Mouse (Mus musculus) neural tube, embryonic 11.5 days (tissue): Measurements from ENCODE around the gene Pla2g15. TPM values are rescaled to one million over a fixed set of nuclear protein-coding genes. Genes with fewer than 3 reads are reported as not detected.

Source experiments
- ATAC-seq: fragments of 200-750 bp; cut with Nextera tagmentation; 2 replicates; pipeline ENCODE4 v1.8.0; 2017; ENCODE audit warnings: moderate number of reproducible peaks, mild to moderate bottlenecking, moderate TSS enrichment, moderate library complexity; ENCODE audit not compliant: insufficient read depth, low FRiP score, low TSS enrichment
- DNase-seq: peaks from one replicate; pipeline ENCODE4 v3.0.0-alpha.2; 2015; ENCODE audit warnings: low spot score
- H3K27ac ChIP-seq: fragments of 300-500 bp; sonication (generic); 2 replicates; pipeline ENCODE4 v1.5.1; 2014; ENCODE audit warnings: low read depth, mild to moderate bottlenecking, low read length
- H3K27me3 ChIP-seq: fragments of 300-500 bp; sonication (generic); 2 replicates; pipeline ENCODE4 v1.6.1; 2014; ENCODE audit warnings: mild to moderate bottlenecking, low read length, mixed read lengths; ENCODE audit not compliant: control insufficient read depth, insufficient read depth
- H3K36me3 ChIP-seq: fragments of 300-500 bp; sonication (generic); 2 replicates; pipeline ENCODE4 v1.6.1; 2014; ENCODE audit warnings: mild to moderate bottlenecking, low read length, moderate library complexity, mixed read lengths; ENCODE audit not compliant: control insufficient read depth, insufficient read depth
- H3K4me1 ChIP-seq: fragments of 300-500 bp; sonication (generic); 2 replicates; pipeline ENCODE4 v1.6.1; 2014; ENCODE audit warnings: low read length, mixed read lengths; ENCODE audit not compliant: control insufficient read depth, insufficient read depth
- H3K4me2 ChIP-seq: fragments of 300-500 bp; sonication (generic); 2 replicates; pipeline ENCODE4 v1.6.1; 2014; ENCODE audit warnings: low read depth, mild to moderate bottlenecking, moderate library complexity
- H3K4me3 ChIP-seq: fragments of 300-500 bp; sonication (generic); 2 replicates; pipeline ENCODE4 v1.5.1; 2014; ENCODE audit warnings: low read depth, low read length
- H3K9ac ChIP-seq: fragments of 300-500 bp; sonication (generic); 2 replicates; pipeline ENCODE4 v1.6.1; 2014; ENCODE audit warnings: mild to moderate bottlenecking, low read length
- H3K9me3 ChIP-seq: fragments of 300-500 bp; sonication (generic); 2 replicates; pipeline ENCODE4 v1.6.1; 2016; ENCODE audit warnings: low read length; ENCODE audit not compliant: control insufficient read depth
- WGBS: fragments of 180-500 bp; shearing (Covaris S2); extraction: QIAGEN DNeasy Blood & Tissue Kit; methylation state at CpG from one replicate; pipeline ENCODE4 v1.1.7; 2014; 5-methylcytosine and 5-hydroxymethylcytosine counted together
- polyA plus RNA-seq: library from polyadenylated mRNA; unstranded; fragments of >200 nt; fragmentation: Nextera tagmentation; extraction: Ambion mirVana; gene quantifications from 2 replicates; pipeline ENCODE4 v1.2.1, GENCODE M21; 2014

The Pla2g15 gene
- polyA plus RNA-seq, 1 experiment from 2014 or later, result 8.9 TPM

DNA sequence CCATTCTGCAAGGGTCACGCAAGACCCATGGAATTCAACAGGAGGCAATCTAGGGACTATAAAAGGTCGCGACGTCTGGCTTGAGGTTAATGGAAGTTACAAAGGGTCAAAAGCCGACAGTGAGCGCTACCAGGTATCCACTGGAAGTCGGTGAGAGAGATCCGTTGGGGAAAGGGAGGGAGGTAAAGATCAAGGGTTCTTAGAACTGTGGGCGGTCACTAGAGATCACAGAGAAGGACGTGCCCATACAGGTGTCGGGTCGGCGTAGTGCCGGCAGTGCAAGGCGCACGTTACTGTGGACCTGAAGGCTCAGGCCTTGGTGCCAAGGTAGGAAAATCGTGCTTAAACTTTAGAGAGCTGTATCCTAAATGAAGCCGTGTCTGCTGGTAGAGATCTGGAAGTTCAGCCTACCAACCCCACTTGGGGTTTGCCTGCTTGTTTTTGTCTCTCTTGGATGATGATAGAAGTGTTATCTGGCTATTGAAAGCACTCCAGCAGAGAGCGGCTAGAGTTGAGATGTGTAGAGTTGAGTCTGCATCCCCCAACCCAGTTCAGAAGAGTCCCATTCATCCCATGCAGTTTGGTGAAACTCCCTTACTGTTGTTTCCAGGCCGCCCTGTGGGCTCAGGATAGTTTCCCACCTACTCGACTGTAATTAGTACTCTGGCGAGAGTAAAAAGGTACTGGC, 12.8 kb upstream of the Pla2g15 start:
- Histone ChIP-seq H3K9me3 (no peaks in the 10 kb centered on the region), H3K4me1 (peaks cover 9% of the 10 kb centered on the region), H3K4me2 (peak overlapping the region; percentile 55), H3K4me3 (peak overlapping the region; percentile 40), H3K9ac (peak overlapping the region; percentile 37; the same call in 1 of the 2 replicates), H3K36me3 (no peaks in the 10 kb centered on the region; the same call in 1 of the 2 replicates), H3K27me3 (peaks cover 58% of the 10 kb centered on the region), H3K27ac (no peak overlapping the region)
- 4% methylated on average over 22 of the region's 22 CpGs for WGBS
- DNase-seq, result peak; percentile 35
- ATAC-seq, result no peak

- Histone ChIP-seq H3K9ac (peak overlapping the region; percentile 37), H3K4me2 (peak overlapping the region; percentile 55), H3K27me3 (peaks cover 58% of the 10 kb centered on the region), H3K27ac (no peak overlapping the region), H3K4me1 (peaks cover 9% of the 10 kb centered on the region), H3K36me3 (no peaks in the 10 kb centered on the region), H3K4me3 (peak overlapping the region; percentile 40), H3K9me3 (no peaks in the 10 kb centered on the region)
- under 1% methylated on average over 23 of the region's 24 CpGs for WGBS
- ATAC-seq (no peak), DNase-seq (peak; percentile 51)
These were observed 12.2 kb upstream of the Pla2g15 start for GRCm38 (mm10) chr8:106137906-106138477.

DNA sequence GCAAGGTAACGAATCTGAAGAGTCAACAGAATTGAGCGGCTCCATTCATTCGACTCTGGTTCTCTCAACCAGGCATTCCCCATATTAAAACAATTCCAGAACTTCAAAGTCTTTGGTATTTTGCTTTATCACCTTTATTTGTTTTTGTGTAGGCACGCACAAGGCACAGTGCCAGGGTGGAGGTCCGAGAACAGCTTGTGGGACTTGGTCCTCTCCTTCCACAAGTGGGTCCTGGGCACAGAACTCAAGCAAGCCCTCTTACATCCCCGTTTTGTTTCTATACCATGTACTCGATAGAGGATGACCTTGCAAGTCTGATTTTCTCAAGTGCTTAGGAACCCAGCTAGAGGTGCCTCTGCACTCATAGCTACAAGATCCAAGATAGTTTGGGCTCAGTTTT, 11.6 kb upstream of the Pla2g15 start:
- Histone ChIP-seq H3K4me2 (peak overlapping the region; percentile 55), H3K4me1 (peaks cover 9% of the 10 kb centered on the region), H3K27ac (no peak overlapping the region), H3K9me3 (no peaks in the 10 kb centered on the region), H3K27me3 (peaks cover 55% of the 10 kb centered on the region), H3K9ac (peak overlapping the region; percentile 37), H3K36me3 (no peaks in the 10 kb centered on the region), H3K4me3 (peak overlapping the region; percentile 40)
- ATAC-seq (no peak), DNase-seq (no peak)
- WGBS, result 13% methylated on average over 7 of the region's 7 CpGs

DNA sequence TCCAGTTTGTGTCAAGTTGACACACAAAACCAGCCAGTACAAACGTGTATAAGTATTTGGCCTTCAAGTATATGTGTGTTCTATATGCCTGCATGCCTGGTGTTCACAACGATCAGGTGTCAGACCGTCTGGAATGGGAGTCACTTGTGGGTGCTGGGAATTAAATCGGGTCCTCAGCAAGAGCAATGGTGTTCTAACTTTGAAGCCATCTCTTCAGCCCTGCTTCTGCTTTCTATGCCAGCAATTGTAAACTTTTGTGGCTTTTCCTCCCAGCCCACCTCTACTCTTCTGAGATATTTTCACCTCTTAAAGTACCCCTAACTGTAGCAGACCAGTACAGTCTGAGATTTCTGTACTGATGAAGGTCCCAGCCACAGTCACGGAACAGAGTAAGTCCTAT, 10.0 kb upstream of the Pla2g15 start:
- no peak for ATAC-seq
- Histone ChIP-seq H3K9me3 (no peaks in the 10 kb centered on the region), H3K27me3 (peaks cover 39% of the 10 kb centered on the region), H3K27ac (no peak overlapping the region), H3K36me3 (no peaks in the 10 kb centered on the region), H3K9ac (no peak overlapping the region), H3K4me1 (peaks cover 9% of the 10 kb centered on the region), H3K4me3 (no peak overlapping the region), H3K4me2 (no peak overlapping the region)
- WGBS, result 68% methylated on average over 5 of the region's 5 CpGs
- no peak for DNase-seq

DNA sequence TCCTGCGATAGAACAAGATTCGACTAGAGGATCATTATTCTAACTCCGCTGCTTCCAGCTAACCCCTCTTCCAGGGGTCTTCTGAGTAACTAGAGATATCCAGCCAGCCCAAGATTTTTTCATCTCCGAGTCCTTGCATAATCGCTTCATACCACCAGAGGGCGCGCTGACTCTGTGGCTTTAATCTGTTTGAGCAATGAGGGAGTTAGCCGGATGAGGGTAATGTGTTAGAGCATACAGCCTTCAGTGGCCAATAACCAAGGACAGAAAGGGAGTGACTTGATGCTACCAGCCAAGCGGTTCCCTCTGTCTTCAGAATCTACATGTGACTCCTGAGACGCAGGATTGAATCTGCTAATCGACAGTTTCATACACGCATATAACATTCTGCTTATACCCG, 9.4 kb upstream of the Pla2g15 start:
- Histone ChIP-seq H3K4me1 (peaks cover 9% of the 10 kb centered on the region), H3K27ac (no peak overlapping the region), H3K9ac (no peak overlapping the region), H3K27me3 (peaks cover 33% of the 10 kb centered on the region), H3K4me2 (no peak overlapping the region), H3K4me3 (no peak overlapping the region), H3K9me3 (no peaks in the 10 kb centered on the region), H3K36me3 (no peaks in the 10 kb centered on the region)
- DNase-seq (peak; percentile 88), ATAC-seq (no peak; the same call in 1 of the 2 replicates)
- 20% methylated on average over 13 of the region's 13 CpGs for WGBS

- Histone ChIP-seq H3K9ac (no peak overlapping the region), H3K9me3 (no peaks in the 10 kb centered on the region), H3K4me1 (no peaks in the 10 kb centered on the region), H3K36me3 (no peaks in the 10 kb centered on the region), H3K27ac (no peak overlapping the region), H3K27me3 (no peaks in the 10 kb centered on the region), H3K4me3 (no peak overlapping the region), H3K4me2 (no peak overlapping the region)
- no peak for ATAC-seq
- DNase-seq, result no peak
- 88% methylated on average over 2 of the region's 2 CpGs for WGBS
These were observed 4.9 kb upstream of the Pla2g15 start for GRCm38 (mm10) chr8:106145331-106145730.

- no peak for DNase-seq
- Histone ChIP-seq H3K4me2 (no peak overlapping the region), H3K27ac (no peak overlapping the region), H3K4me3 (no peak overlapping the region), H3K36me3 (no peaks in the 10 kb centered on the region), H3K4me1 (peaks cover 5% of the 10 kb centered on the region), H3K27me3 (no peaks in the 10 kb centered on the region), H3K9me3 (no peaks in the 10 kb centered on the region), H3K9ac (no peak overlapping the region)
- 92% methylated on average over 4 of the region's 4 CpGs for whole genome bisulfite sequencing
- no peak for ATAC-seq
These were observed 4.2 kb upstream of the Pla2g15 start for GRCm38 (mm10) chr8:106146014-106146413.

- 91% methylated on average over 6 of the region's 6 CpGs for WGBS
- Histone ChIP-seq H3K4me3 (no peak overlapping the region), H3K27me3 (no peaks in the 10 kb centered on the region), H3K4me1 (peaks cover 6% of the 10 kb centered on the region), H3K9me3 (no peaks in the 10 kb centered on the region), H3K36me3 (no peaks in the 10 kb centered on the region), H3K9ac (no peak overlapping the region), H3K4me2 (no peak overlapping the region), H3K27ac (no peak overlapping the region)
- ATAC-seq, result no peak
- no peak for DNase-seq
These were observed 2.2 kb upstream of the Pla2g15 start for GRCm38 (mm10) chr8:106147868-106148565.
